Mouse (Mus musculus) adrenal gland, adult 18-20 months (tissue): ENCODE data around the gene Cyp2g1. TPM values are rescaled to one million over a fixed set of nuclear protein-coding genes. Genes with fewer than 3 reads are reported as not detected.
"Not testable (repeated sequence)": the region's sequence is repeated elsewhere in the genome, so short reads cannot be mapped to it uniquely, and the experiment has no call there.

Source experiments
- DNase-seq, 2 experiments: peaks; one replicate each; pipeline ENCODE4 v3.0.0; 2021 to 2022; ENCODE audit warnings: low spot score in 2 of 2
- long read RNA-seq, 2 experiments: library from polyadenylated mRNA; stranded (forward); transcript quantifications; one replicate each; pipeline ENCODE4 v2.0.0; 2021
- total RNA-seq, 2 experiments: library from RNA; stranded (reverse); gene quantifications; 1 replicate in 1 of 2; 2 replicates in 1 of 2; pipeline ENCODE4 v1.2.3; 2021

Cyp2g1 gene
- total RNA-seq = not detected
- long read RNA-seq, experiment 1 = 0 reads
- long read RNA-seq, experiment 2 = 0 reads

DNA sequence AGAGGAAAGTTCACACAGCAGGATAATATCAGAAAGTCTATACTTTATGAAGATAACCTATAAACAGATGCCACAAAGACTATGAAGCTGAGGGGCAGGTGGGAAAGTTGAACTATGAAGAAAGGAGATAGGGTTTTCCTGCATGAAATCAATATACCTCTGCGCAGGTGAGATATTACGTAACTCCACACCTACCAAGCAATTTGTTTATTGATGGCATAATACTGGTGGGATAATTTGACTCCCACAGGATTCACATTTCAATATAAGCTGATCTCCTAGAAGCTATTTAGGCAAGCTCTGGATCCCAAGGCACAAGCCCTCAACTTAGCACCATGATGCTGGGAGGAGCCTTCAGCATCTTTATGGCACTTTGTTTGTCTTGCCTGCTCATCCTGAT, at the start of gene Cyp2g1:
Cyp2g1 (plus strand) TSS at position 301 of the 400 bp plus-strand sequence.
- no peak for DNase-seq

GRCm38 (mm10) chr7:26767084-26767483, 41.6 kb upstream of the Cyp2g1 start:
- DNase-seq = peak in 1 of 2 experiments; percentile 23

GRCm38 (mm10) chr7:26769881-26770470, 38.7 kb upstream of the Cyp2g1 start:
- no peak for DNase-seq

DNA sequence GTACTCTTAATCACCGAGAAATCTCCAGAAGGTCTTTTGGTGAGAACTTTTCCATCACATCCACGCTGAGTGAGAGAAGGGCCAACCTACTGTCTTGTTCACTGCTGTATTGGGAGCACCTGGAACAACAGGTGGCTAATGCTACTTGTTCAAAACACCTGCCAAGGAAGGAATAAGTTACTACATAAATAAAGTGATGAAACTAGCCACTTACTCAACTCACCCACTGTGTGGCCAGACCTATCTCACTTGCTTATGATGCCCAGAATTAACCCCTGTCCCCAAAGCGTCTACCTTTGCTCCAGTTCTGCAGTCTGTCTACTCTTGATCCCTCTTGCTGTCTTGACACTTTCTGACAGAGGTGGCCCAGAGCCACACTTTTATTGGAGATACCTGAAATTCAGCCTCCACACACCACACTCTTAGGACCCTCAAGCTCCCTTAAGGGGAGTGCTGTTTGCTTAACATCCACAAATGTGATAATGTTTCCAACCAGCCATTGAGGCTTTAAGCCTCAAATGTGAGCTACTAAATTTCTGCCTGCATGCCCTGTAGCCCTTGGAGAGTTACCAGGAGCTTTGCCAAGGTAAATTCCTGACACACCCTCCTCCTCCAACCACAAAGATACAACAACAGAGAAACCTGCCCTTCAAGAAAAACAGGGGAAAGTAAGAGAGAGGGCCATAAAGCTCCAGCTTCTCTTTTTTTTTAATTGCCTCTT, 35.7 kb upstream of the Cyp2g1 start:
- no peak for DNase-seq

DNA sequence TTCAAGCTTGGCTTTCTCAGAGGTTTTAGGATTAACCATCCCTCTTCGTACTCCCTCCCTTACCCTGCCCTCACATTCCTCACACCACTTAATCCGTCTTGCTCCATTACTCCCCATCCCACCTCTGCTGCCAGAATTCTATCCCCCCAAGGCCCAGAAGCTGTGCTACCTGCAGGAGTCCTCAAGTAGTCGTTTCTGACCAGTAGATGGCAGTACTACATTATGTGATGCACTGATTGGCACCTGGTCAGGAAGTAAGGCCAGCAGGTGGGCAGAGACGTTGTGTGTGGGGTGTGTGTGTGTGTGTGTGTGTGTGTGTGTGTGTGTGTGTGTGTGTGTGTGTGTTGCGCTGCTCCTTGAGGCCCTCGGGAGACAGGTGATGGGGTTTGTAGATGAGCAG, 32.8 kb upstream of the Cyp2g1 start:
- no peak for DNase-seq

DNA sequence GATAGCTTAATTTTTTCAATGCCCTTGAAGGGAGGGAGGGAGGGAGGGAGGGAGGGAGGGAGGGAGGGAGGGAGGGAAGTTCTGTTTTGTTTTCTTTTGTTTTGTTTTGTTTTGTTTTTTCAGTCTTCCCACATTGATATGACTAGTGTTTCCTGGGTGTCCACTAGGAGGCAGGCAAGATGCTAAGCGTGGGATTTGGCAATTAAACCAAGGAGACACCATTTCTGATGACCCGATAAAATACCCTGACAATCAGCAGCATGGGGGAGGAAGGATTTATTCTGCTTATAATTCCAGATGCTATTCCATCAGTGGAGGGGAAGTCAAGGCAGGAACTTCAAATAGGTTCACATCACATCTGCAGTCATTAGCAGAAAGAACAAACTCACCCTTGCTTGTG, 30.9 kb upstream of the Cyp2g1 start:
- no peak for DNase-seq

GRCm38 (mm10) chr7:26778474-26778873, 30.2 kb upstream of the Cyp2g1 start:
- peak; percentile 54 for DNase-seq

DNA sequence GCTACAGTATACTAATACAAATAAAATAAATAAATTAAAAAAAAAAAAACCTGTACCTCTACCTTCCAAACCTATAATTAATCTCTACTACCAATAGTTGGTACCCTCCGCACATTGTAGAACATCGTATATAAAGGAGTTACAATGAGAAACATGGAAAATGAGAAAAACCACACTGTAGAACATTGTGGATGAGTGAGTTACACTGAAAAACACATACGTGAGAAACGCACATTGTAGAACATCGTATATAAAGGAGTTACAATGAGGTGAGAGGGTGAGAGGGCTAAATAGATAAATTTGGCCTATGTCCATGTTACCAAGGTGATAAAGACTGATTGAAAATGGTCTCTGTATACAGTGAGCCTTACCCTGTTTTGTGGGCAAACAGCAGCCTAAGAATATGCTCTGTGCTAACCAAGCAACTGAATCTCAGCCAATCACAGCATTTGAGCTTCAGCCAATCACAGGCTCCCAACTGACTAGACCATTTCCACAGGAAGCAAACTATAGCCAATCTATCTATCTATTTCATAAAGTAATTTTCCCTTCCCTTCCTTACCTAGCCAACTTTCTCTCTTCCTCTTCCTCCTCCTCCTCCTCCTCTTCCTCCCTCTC, 28.8 kb upstream of the Cyp2g1 start:
- no peak for DNase-seq

DNA sequence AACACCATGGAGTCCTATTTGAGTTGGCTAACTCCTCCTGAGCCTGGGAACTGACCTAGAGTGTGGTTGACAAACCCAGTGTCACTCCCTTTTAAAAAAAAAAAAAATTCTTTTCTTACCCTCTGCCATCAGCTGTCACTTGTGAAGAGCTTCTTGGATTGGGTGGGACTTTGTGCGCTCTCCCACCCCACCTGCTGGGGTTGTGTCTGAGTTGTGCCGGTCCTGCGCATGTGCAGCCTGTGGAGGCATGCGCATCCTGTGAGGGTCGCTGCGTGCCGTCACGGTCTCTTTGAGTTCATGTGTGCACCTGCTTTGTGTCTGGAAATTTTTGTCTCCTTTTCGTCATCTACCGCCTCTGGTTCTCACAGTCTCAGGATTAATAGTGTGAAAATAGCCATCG, 28.2 kb upstream of the Cyp2g1 start:
- DNase-seq = no peak

DNA sequence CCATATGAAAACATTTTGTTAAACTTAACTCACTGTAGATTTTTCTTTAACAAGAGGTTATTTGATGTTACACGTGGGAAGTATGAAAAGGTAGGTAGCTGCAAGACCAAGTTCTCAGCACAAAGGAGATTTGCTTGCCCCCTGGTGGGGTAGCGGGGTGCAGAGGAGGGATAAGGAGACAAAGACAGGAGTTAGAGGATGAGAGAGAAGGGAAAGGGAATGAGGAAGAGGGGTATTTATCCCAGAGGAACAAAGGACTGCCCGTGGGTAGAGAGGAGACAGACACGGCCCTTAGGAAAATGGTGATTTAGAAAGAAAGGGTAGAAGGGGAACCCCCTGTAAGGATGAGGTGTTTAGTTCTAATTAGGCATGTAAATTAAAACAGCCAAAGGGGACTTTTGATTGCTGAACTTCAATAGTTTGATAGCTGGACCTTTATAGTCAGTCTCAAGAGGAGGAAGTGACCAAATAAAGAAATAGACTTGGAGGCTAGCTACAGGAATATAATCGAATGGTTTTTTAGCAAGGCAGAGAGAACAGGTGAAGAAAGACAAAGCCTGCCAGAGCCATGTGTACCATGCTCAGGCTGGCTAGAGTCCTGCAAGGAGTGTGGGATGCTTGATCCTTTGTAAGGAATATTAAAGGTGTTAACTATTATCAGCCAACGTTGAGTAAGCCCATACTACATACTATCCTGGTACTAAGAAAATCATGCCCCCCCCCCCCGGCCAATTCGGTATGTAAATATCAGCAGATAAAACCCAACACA, 27.5 kb upstream of the Cyp2g1 start:
- no peak for DNase-seq

DNA sequence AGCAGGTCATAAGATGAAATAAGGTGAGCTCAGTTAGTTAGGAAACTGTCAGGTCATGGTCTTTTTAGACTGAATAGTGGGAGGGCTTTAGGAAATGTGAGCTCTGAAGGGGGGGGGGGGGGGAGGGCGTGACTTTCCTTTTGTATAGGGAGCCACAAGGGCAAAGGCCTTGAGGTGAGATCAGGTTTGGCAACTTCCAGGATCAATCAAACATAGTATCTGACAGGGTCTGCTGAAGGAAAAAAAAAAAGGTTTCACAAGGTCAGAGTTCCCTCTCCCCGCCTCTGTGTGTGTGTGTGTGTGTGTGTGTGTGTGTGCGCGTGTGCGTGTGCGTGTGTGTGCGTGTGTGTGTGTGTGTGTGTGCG, 26.9 kb upstream of the Cyp2g1 start:
- DNase-seq = no peak

- DNase-seq = peak; percentile 19 to 37
Measured at GRCm38 (mm10) chr7:26783163-26783562, 25.5 kb upstream of the Cyp2g1 start.

- DNase-seq = not testable (repeated sequence)
Measured at GRCm38 (mm10) chr7:26786013-26786412, 22.7 kb upstream of the Cyp2g1 start.

DNA sequence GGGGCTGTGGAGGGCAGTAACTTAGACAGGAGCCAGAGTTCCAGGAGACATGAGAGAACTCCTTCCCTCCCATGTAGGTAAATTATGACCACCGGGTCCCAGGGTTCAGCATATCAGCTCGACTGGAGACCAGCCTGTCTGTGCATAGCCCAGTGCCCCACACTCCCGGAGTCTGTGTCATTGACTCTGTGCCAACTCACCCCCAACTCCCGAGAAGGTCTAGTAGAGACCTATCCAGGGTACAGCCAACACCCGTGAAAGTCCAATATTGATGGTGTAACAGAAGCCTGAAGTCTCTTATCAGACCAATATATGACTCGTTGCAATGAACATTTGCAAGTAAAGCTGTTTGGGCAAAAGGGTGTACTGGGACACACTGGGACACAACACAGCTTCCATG, 18.7 kb upstream of the Cyp2g1 start:
- DNase-seq = no peak

GRCm38 (mm10) chr7:26800104-26800503, 8.6 kb upstream of the Cyp2g1 start:
- no peak for DNase-seq

DNA sequence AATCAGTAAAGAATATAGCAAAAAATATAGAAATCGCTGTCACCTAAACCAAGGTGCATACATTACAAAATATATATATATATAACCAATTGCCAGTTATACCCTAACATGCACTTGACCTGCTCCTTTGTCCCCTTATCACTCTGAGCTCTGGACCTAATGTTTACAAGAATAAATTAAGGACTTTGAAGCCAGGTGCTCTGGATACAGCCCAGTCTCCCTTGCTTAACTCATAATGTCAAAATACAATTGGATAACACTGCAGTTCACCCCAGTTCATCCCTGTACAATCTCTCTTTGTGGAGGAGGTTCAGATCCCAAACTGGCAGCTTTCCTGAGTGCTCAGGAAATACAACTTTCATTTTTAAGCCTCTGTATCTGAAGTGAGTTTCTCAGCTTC, 7.7 kb upstream of the Cyp2g1 start:
- DNase-seq = no peak

DNA sequence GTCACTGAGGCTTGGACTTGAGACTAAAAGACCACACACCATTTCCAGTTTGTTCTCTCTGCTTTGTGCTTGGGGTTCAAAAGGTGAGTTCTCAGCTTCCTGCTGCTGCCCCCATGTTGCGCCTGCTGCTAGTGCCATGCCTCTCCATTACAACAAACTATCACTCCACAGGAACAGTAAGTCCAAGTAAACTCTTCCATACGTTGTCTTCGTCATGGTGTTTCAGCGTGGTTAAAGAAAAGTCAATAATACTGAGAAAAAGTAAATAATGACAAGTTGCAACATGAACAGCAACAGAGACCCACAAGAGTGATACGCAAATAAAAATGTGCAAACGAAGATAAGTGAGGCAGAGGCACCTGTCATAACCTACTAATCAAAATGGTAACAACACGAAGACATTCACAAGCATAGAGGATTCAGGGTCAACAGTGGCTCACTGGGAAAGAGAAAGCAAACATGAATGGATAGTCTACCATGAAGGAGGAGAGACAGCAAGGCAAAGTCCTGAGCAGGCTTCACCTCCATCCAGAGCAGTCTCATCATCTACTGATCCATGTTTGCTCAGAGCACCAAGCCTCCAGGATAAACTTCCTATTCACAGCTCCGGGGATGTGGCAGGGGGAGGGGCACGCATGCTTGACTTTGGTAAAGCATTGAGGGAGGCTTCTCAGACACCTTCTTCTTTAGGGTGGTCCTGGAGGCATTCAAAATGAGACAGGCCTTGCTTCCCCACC, 23.0 kb downstream of the Cyp2g1 start:
- DNase-seq = not testable (repeated sequence)

DNA sequence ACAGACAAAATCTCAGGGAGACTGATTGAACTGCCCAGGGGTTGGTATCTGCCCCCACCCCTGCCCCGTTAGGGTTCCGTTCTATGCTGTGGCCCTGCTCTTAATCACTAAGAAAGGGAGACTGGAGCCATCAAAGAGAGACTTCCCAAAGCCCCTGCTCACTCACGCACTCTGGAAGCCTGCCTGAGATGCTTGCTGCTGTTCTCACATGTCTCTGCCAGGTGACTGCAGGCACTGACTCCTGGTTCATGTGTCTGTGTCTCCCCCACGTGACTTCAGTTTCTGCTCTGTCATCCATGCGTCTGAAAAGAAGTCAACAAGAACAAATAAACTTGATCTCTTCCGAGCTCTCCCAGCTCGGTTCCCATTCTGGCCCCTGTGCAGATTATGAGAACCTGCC, 24.0 kb downstream of the Cyp2g1 start:
- DNase-seq = not testable (repeated sequence)

DNA sequence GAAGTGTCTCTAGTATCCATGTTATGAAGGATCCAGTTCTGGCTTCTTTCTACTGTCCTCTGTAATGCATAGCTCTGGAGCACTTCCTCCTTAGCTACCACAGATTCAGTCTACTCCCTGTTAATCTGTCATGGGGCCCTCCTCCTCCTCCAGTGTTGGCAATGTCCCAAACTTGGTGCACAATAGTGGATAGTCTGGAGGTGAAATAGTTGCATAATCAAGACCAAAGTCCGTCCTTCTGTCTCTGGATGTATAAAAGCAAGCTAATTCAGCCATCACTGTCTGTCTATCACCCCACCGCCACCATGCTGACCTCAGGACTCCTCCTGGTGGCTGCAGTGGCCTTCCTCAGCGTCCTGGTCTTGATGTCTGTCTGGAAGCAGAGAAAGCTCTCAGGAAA, 26.4 kb downstream of the Cyp2g1 start, which contains the start of gene Cyp2a5:
Cyp2a5 (plus strand) TSS at position 247 of the 400 bp plus-strand sequence.
- DNase-seq = not testable (repeated sequence)

DNA sequence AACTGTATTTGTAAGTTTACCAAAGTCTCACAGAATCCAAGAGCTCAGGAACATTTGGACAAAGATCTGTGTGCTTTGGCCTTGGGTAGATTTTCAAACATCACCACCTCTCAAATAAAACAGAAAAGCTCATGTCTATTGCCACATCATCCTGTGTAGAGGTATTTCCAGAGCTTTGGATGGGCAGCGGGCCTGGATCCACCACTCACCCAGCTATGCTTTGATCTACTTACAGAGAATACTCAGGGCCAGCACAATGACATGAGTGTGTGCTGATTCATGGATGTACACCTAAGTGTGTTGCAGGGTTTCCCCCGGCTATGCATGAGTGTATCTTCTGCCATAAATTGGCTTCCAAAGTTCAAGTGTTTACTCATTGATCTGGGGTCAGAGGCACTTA, 34.7 kb downstream of the Cyp2g1 start:
- DNase-seq = not testable (repeated sequence)

- DNase-seq = not testable (repeated sequence)
Measured at GRCm38 (mm10) chr7:26850063-26850462, 41.4 kb downstream of the Cyp2g1 start.
